Mouse (Mus musculus) E14TG2a.4 (cell line): Measurements from ENCODE around the gene Dock10.
"Not testable (repeated sequence)": the region's sequence is repeated elsewhere in the genome, so short reads cannot be mapped to it uniquely, and the experiment has no call there.

Experiments
- H3K27me3 ChIP-seq: 2 replicates; pipeline ENCODE4 v1.6.1; 2014; ENCODE audit warnings: low read length, control low read depth; ENCODE audit not compliant: insufficient read depth
- H3K36me3 ChIP-seq: 2 replicates; pipeline ENCODE4 v1.6.1; 2014; ENCODE audit warnings: low read length, control low read depth; ENCODE audit not compliant: insufficient read depth
- H3K4me1 ChIP-seq: replicated peaks from 2 replicates; pipeline ENCODE4 v1.6.1; 2014; ENCODE audit warnings: low read depth, low read length, control low read depth
- H3K4me3 ChIP-seq: replicated peaks from 2 replicates; pipeline ENCODE4 v1.5.1; 2014; ENCODE audit warnings: mild to moderate bottlenecking, low read length
- H3K9me3 ChIP-seq: 2 replicates; pipeline ENCODE4 v1.6.1; 2014; ENCODE audit warnings: low read length, control low read depth
- CTCF ChIP-seq: conservative IDR thresholded peaks from 2 replicates; pipeline ENCODE4 v1.5.1; 2014; ENCODE audit warnings: low read length
- NANOG ChIP-seq: IDR thresholded peaks from 2 replicates; pipeline ENCODE4 v1.6.1; 2014; ENCODE audit warnings: borderline replicate concordance, low read length, mixed read lengths
- POU5F1 ChIP-seq: IDR thresholded peaks from 2 replicates; pipeline ENCODE4 v1.6.1; 2014; ENCODE audit warnings: low read length, borderline replicate concordance

Gene Dock10

GRCm38 (mm10) chr1:80757650-80757976 is 714 bp downstream of the Dock10 start:
- Histone ChIP-seq H3K4me3 (peak overlapping the region; percentile 46), H3K9me3 (no peaks in the 10 kb centered on the region), H3K4me1 (peaks cover 16% of the 10 kb centered on the region), H3K36me3 (no peaks in the 10 kb centered on the region), H3K27me3 (peaks cover 52% of the 10 kb centered on the region)
- TF ChIP-seq CTCF (no peak), NANOG (no peak), POU5F1 (no peak)

GRCm38 (mm10) chr1:80756824-80757649 is 1.3 kb downstream of the Dock10 start:
- Histone ChIP-seq H3K36me3 (no peaks in the 10 kb centered on the region), H3K4me3 (peak overlapping the region; percentile 46), H3K27me3 (peaks cover 52% of the 10 kb centered on the region), H3K4me1 (peaks cover 16% of the 10 kb centered on the region), H3K9me3 (no peaks in the 10 kb centered on the region)
- no peak for TF ChIP-seq POU5F1
- TF ChIP-seq NANOG, result no peak
- TF ChIP-seq CTCF, result no peak

- Histone ChIP-seq H3K36me3 (no peaks in the 10 kb centered on the region), H3K9me3 (no peaks in the 10 kb centered on the region), H3K27me3 (peaks cover 48% of the 10 kb centered on the region), H3K4me3 (no peak overlapping the region), H3K4me1 (peaks cover 16% of the 10 kb centered on the region)
- TF ChIP-seq POU5F1 (no peak), CTCF (no peak), NANOG (no peak)
Observed at GRCm38 (mm10) chr1:80756060-80756439, 2.3 kb downstream of the Dock10 start.

GRCm38 (mm10) chr1:80755296-80756059 is 2.8 kb downstream of the Dock10 start:
- Histone ChIP-seq H3K4me3 (no peak overlapping the region), H3K4me1 (peaks cover 16% of the 10 kb centered on the region), H3K27me3 (peaks cover 44% of the 10 kb centered on the region), H3K9me3 (no peaks in the 10 kb centered on the region), H3K36me3 (no peaks in the 10 kb centered on the region)
- TF ChIP-seq POU5F1 (no peak), CTCF (no peak), NANOG (no peak)

GRCm38 (mm10) chr1:80749122-80749521 is 9.2 kb downstream of the Dock10 start:
- H3K4me1 ChIP-seq, H3K4me3 ChIP-seq, H3K36me3 ChIP-seq, H3K27me3 ChIP-seq, H3K9me3 ChIP-seq: not testable (repeated sequence)

- Histone ChIP-seq H3K9me3 (no peaks in the 10 kb centered on the region), H3K27me3 (no peaks in the 10 kb centered on the region), H3K4me1 (peaks cover 4% of the 10 kb centered on the region), H3K36me3 (no peaks in the 10 kb centered on the region), H3K4me3 (no peak overlapping the region)
- TF ChIP-seq POU5F1 (no peak), NANOG (no peak), CTCF (no peak)
Observed at GRCm38 (mm10) chr1:80746691-80747463, 11.4 kb downstream of the Dock10 start.

GRCm38 (mm10) chr1:80746195-80746594 is 12.1 kb downstream of the Dock10 start:
- no peaks in the 10 kb centered on the region for H3K9me3 ChIP-seq
- H3K4me3 ChIP-seq, result no peak overlapping the region
- TF ChIP-seq NANOG, result no peak
- no peak for TF ChIP-seq CTCF
- no peak for TF ChIP-seq POU5F1
- H3K27me3 ChIP-seq, result no peaks in the 10 kb centered on the region
- H3K36me3 ChIP-seq, result no peaks in the 10 kb centered on the region
- peaks cover 9% of the 10 kb centered on the region for H3K4me1 ChIP-seq

- TF ChIP-seq POU5F1, result no peak
- TF ChIP-seq CTCF, result no peak
- TF ChIP-seq NANOG, result no peak
- no peak overlapping the region for H3K4me3 ChIP-seq
Observed at GRCm38 (mm10) chr1:80739472-80739871, 18.9 kb downstream of the Dock10 start.

More at GRCm38 (mm10) chr1:80739472-80739871, 18.9 kb downstream of the Dock10 start:
- no peaks in the 10 kb centered on the region for H3K36me3 ChIP-seq
- peaks cover 15% of the 10 kb centered on the region for H3K4me1 ChIP-seq
- H3K9me3 ChIP-seq, result no peaks in the 10 kb centered on the region
- no peaks in the 10 kb centered on the region for H3K27me3 ChIP-seq
